8 mouse cellular contexts compared by ENCODE assay signal in the genomic region with DNA sequence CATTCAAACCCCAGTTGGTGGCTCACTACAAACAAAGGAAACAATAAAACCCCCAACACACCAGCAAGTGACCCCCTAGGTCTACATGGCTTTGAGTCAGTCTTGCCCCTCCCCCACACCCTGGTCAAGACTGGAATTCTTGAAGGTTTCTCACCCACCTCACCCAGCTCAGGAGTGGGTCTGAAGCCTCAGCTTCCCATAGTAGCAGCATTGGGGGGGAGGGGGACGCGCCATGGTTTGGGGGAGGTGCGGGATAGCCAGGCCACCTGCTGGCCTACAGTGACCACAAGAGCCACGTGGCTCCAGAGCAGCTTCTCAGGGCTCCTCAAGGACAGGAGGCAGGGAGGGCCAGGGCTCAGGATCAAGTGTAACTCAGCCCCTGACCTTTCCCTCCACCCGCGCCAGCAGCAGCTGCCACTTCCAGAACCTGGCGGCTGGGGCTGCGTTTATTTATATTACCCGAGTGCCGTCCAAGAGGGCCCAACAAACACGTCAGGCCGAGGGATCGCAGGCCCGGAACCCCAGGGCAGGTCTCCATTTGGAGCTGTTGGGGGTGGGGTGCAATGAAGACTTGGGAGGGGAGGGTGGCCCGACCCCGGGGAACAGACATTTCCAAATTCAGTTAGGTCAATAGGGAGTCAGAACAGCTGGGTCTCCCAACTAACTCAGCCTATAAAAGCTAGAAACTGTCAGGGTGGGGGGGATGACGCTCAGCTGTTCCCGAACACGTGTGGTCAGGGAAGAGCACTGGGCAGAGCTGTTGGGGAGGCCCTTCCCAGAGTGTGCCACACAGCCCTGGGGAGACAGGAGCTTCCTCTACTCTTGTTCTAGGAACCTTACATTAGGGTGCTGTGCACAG. TPM values are rescaled to one million over a fixed set of nuclear protein-coding genes. Genes with fewer than 3 reads are reported as not detected.
DNase-seq lines count a peak whose midpoint lies in the region; ATAC-seq and TF ChIP-seq lines count a peak whose summit lies in the region.

No protein-coding gene starts in this region.

- H3K9me3 ChIP-seq in hindbrain, embryonic 16.5 days (ENCODE audit: control insufficient read depth, low read length) = no peaks in the 10 kb centered on the region
- no peaks in the 10 kb centered on the region for H3K9me3 ChIP-seq in liver, embryonic 12.5 days (replicated peaks)
- no peaks in the 10 kb centered on the region for H3K9me3 ChIP-seq in neural tube, embryonic 11.5 days (ENCODE audit: control insufficient read depth, low read length)

- H3K27ac ChIP-seq in hindbrain, embryonic 16.5 days (ENCODE audit: low read depth, low read length) = peak overlapping the region; percentile 70
- H3K27ac ChIP-seq in liver, embryonic 12.5 days = no peak overlapping the region
- H3K27ac ChIP-seq in neural tube, embryonic 11.5 days (ENCODE audit: low read depth, low read length) = peak overlapping the region; percentile 24; the same call in 1 of the 2 replicates

- H3ac ChIP-seq in C2C12 (ENCODE audit: control insufficient read depth, insufficient read length, low read depth) = peak overlapping the region; percentile 65

- peaks cover 91% of the 10 kb centered on the region for H3K79me2 ChIP-seq in C2C12 (ENCODE audit: control insufficient read depth, insufficient read depth)

- peaks cover 36% of the 10 kb centered on the region for H3K36me3 ChIP-seq in C2C12 (ENCODE audit: control insufficient read depth, insufficient read depth)
- H3K36me3 ChIP-seq in hindbrain, embryonic 16.5 days (ENCODE audit: control insufficient read depth, insufficient read depth, low read length) = peaks cover 4% of the 10 kb centered on the region; the same call in 1 of the 2 replicates
- H3K36me3 ChIP-seq in liver, embryonic 12.5 days = peaks cover 26% of the 10 kb centered on the region
- H3K36me3 ChIP-seq in neural tube, embryonic 11.5 days (ENCODE audit: control insufficient read depth, insufficient read depth, low read length) = no peaks in the 10 kb centered on the region; the same call in 1 of the 2 replicates

- no peaks in the 10 kb centered on the region for H3K27me3 ChIP-seq in C2C12 (ENCODE audit: control insufficient read depth, insufficient read depth, insufficient read length)
- no peaks in the 10 kb centered on the region for H3K27me3 ChIP-seq in hindbrain, embryonic 16.5 days (replicated peaks; ENCODE audit: control insufficient read depth, insufficient read depth, low read length)
- H3K27me3 ChIP-seq in liver, embryonic 12.5 days (replicated peaks) = peaks cover 46% of the 10 kb centered on the region
- no peaks in the 10 kb centered on the region; the same call in 1 of the 2 replicates for H3K27me3 ChIP-seq in neural tube, embryonic 11.5 days (ENCODE audit: control insufficient read depth, insufficient read depth, low read length)

- no peak for ATAC-seq in hindbrain, embryonic 16.5 days
- ATAC-seq in liver, embryonic 12.5 days = no peak
- peak; percentile 21 for ATAC-seq in neural tube, embryonic 11.5 days (ENCODE audit: insufficient read depth, low FRiP score, low TSS enrichment)

- WGBS in hindbrain, embryonic 16.5 days = 8% methylated on average over 19 of the region's 19 CpGs
- 34% methylated on average over 19 of the region's 19 CpGs for WGBS in liver, embryonic 12.5 days (ENCODE audit: insufficient replicate concordance)
- WGBS in neural tube, embryonic 11.5 days = 2% methylated on average over 19 of the region's 19 CpGs

- peak overlapping the region; percentile 63 for H3K9ac ChIP-seq in hindbrain, embryonic 16.5 days (ENCODE audit: low read depth, low read length)
- H3K9ac ChIP-seq in liver, embryonic 12.5 days = peak overlapping the region; percentile 19; the same call in 1 of the 2 replicates
- H3K9ac ChIP-seq in neural tube, embryonic 11.5 days (ENCODE audit: low read length) = peak overlapping the region; percentile 26; the same call in 1 of the 2 replicates

- no peak for TF ChIP-seq CTCF in C2C12 (IDR thresholded peaks at IDR 0.05; ENCODE audit: control insufficient read depth, insufficient read depth, insufficient read length)

- peak overlapping the region; percentile 14 for H3K4me3 ChIP-seq in C2C12 (ENCODE audit: insufficient read depth, poor library complexity, severe bottlenecking)
- no peak overlapping the region for H3K4me3 ChIP-seq in hindbrain, embryonic 16.5 days (ENCODE audit: low read length)
- peak overlapping the region; percentile 29; the same call in 1 of the 2 replicates for H3K4me3 ChIP-seq in liver, embryonic 12.5 days
- no peak overlapping the region for H3K4me3 ChIP-seq in neural tube, embryonic 11.5 days (ENCODE audit: low read depth, low read length)

- DNase-seq in adrenal gland, postnatal 36 days = peak; percentile 83 to 88
- DNase-seq in gastrocnemius, postnatal 10 days = peak; percentile 74
- DNase-seq in neural tube, embryonic 11.5 days (ENCODE audit: low spot score) = peak; percentile 45
- DNase-seq in layer of hippocampus, adult 18-20 months (ENCODE audit: low spot score in 2 of 2) = no peak
- no peak for DNase-seq in spleen, postnatal 14 days (ENCODE audit: low spot score in 2 of 2)

- H3K4me2 ChIP-seq in hindbrain, embryonic 16.5 days (ENCODE audit: low read length) = peak overlapping the region; percentile 68
- H3K4me2 ChIP-seq in liver, embryonic 12.5 days = peak overlapping the region; percentile 56
- H3K4me2 ChIP-seq in neural tube, embryonic 11.5 days (ENCODE audit: low read depth) = peak overlapping the region; percentile 28; the same call in 1 of the 2 replicates

- H3K4me1 ChIP-seq in hindbrain, embryonic 16.5 days (ENCODE audit: control insufficient read depth, insufficient read depth, low read depth, low read length) = peaks cover 41% of the 10 kb centered on the region
- peaks cover 83% of the 10 kb centered on the region for H3K4me1 ChIP-seq in liver, embryonic 12.5 days
- H3K4me1 ChIP-seq in neural tube, embryonic 11.5 days (ENCODE audit: control insufficient read depth, insufficient read depth, low read length) = peaks cover 47% of the 10 kb centered on the region

- peaks cover 28% of the 10 kb centered on the region for H3K79me3 ChIP-seq in C2C12 (ENCODE audit: low read depth)

TF ChIP-seq in C2C12, 6 proteins besides CTCF, POLR2A, EP300 and RAD21:
- TF ChIP-seq MAX (IDR thresholded peaks at IDR 0.05) = peak; percentile 70
- peak; percentile 78 for TF ChIP-seq USF1 (IDR thresholded peaks at IDR 0.05; ENCODE audit: low read depth)
- TF ChIP-seq MYOD1 (IDR thresholded peaks at IDR 0.05; ENCODE audit: control insufficient read depth, insufficient read length, low read depth) = peak; percentile 59
- TF ChIP-seq CEBPB (IDR thresholded peaks at IDR 0.05; ENCODE audit: low read depth) = no peak
TF ChIP-seq in C2C12: peak in this region for 3.

RNA-seq across cellular contexts. Expression of a gene that starts 53.9 kb away (rescaled TPM):
- 0.19 TPM for polyA plus RNA-seq in C2C12 (2012; fragmentation: generic; extraction: Trizol)
- 1 to 10 TPM; 3.2 to 7.7 TPM for total RNA-seq in adrenal gland, postnatal 36 days (2021)
- 1 to 10 TPM; 1.6 to 2.3 TPM for total RNA-seq in gastrocnemius, postnatal 10 days (2021)
- polyA plus RNA-seq in hindbrain, embryonic 16.5 days (2015; fragmentation: Nextera tagmentation; extraction: Ambion mirVana) = 6.8 and 6.9 TPM in 2 replicates
- 0.45 and 0.69 TPM in 2 replicates for polyA plus RNA-seq in liver, embryonic 12.5 days (2016; fragmentation: Nextera tagmentation; extraction: Ambion mirVana)
- polyA plus RNA-seq in neural tube, embryonic 11.5 days (2014; fragmentation: Nextera tagmentation; extraction: Ambion mirVana) = 7.7 and 8.6 TPM in 2 replicates
- total RNA-seq in layer of hippocampus, adult 18-20 months (2021) = under 1 TPM; 0.37 to 0.38 TPM

Comparison
In these comparisons a context has a peak if more than half of its experiments do, and no peak if none do; other contexts are left out.
1. H3K4me3 ChIP-seq: peak in C2C12 (single experiment) and liver, embryonic 12.5 days (single experiment); none in hindbrain, embryonic 16.5 days (single experiment) and neural tube, embryonic 11.5 days (single experiment).
2. DNase-seq: peak in adrenal gland, postnatal 36 days (2 of 2), gastrocnemius, postnatal 10 days (single experiment) and neural tube, embryonic 11.5 days (single experiment); none in layer of hippocampus, adult 18-20 months (0 of 2) and spleen, postnatal 14 days (0 of 2).
3. Peak in every context shown above with its lines, with median percentiles within 50 percentile points of each other: H3K4me2 ChIP-seq and H3K9ac ChIP-seq.